Mouse (Mus musculus) C2C12 (cell line): ENCODE measurements around the gene Klhl22.
"Not testable (repeated sequence)": the region's sequence is repeated elsewhere in the genome, so short reads cannot be mapped to it uniquely, and the experiment has no call there.

Source experiments
- CTCF ChIP-seq: IDR thresholded peaks from one replicate; pipeline ENCODE4 v1.5.1; 2011; ENCODE audit not compliant: control insufficient read depth, insufficient read depth, insufficient read length
- MAX ChIP-seq: IDR thresholded peaks from one replicate; pipeline ENCODE4 v1.6.1; 2011; ENCODE audit warnings: mild to moderate bottlenecking, control low read depth
- MYOD1 ChIP-seq: IDR thresholded peaks from one replicate; pipeline ENCODE4 v1.6.1; 2011; ENCODE audit warnings: low read depth; ENCODE audit not compliant: control insufficient read depth, insufficient read length
- USF1 ChIP-seq: IDR thresholded peaks from one replicate; pipeline ENCODE4 v1.6.1; 2011; ENCODE audit warnings: low read depth, mild to moderate bottlenecking, control low read depth, moderate library complexity

- TF ChIP-seq MYOD1, CTCF, USF1, MAX: not testable (repeated sequence)
Measured at GRCm38 (mm10) chr16:17734872-17735271, 24.5 kb upstream of the Klhl22 start.
